In genomic region chr6:134440023-134440422, GRCm38 (mm10) we compare ENCODE assay signal across 9 mouse cellular contexts. TPM values are rescaled to one million over a fixed set of nuclear protein-coding genes. Genes with fewer than 3 reads are reported as not detected.
DNase-seq lines count a peak whose midpoint lies in the region; ATAC-seq and TF ChIP-seq lines count a peak whose summit lies in the region.
"Had no signal": no experiment of that assay in that cellular context is flagged by ENCODE, and none has a peak within 500 bp of the region (broad histone marks: within the 10 kb centered on the region; RNA-seq: fewer than 3 reads in every experiment).

No protein-coding gene starts in this region.

- H3K9ac ChIP-seq in embryonic facial prominence, embryonic 11.5 days (replicated peaks; ENCODE audit: low read length) = peak overlapping the region; percentile 33; the same call in 1 of the 2 replicates
- no peak overlapping the region; the same call in 1 of the 2 replicates for H3K9ac ChIP-seq in heart, postnatal 0 days (replicated peaks; ENCODE audit: low read depth, low read length)
- H3K9ac ChIP-seq in midbrain, embryonic 11.5 days (ENCODE audit: low read length) = peak overlapping the region; percentile 11
- H3K9ac ChIP-seq in liver, embryonic 11.5 days (ENCODE audit: low read depth, low read length) = no peak overlapping the region

- H3K4me1 ChIP-seq in embryonic facial prominence, embryonic 11.5 days (ENCODE audit: control insufficient read depth, insufficient read depth, low read length) = no peaks in the 10 kb centered on the region; the same call in 1 of the 2 replicates
- no peaks in the 10 kb centered on the region for H3K4me1 ChIP-seq in heart, postnatal 0 days (ENCODE audit: control insufficient read depth, insufficient read depth)
- peaks cover 7% of the 10 kb centered on the region; the same call in 1 of the 2 replicates for H3K4me1 ChIP-seq in midbrain, embryonic 11.5 days (ENCODE audit: control insufficient read depth, insufficient read depth, low read length)
- peaks cover 4% of the 10 kb centered on the region for H3K4me1 ChIP-seq in liver, embryonic 11.5 days (replicated peaks; ENCODE audit: control insufficient read depth, insufficient read depth, low read length)

- peak overlapping the region; percentile 89 for H3K27ac ChIP-seq in embryonic facial prominence, embryonic 11.5 days (replicated peaks; ENCODE audit: low read depth, low read length)
- no peak overlapping the region for H3K27ac ChIP-seq in heart, postnatal 0 days (ENCODE audit: low read depth)
- H3K27ac ChIP-seq in midbrain, embryonic 11.5 days (ENCODE audit: low read depth, low read length) = no peak overlapping the region
- H3K27ac ChIP-seq in liver, embryonic 11.5 days (ENCODE audit: low read depth, low read length) = no peak overlapping the region

- no peak overlapping the region; the same call in 1 of the 2 replicates for H3K4me3 ChIP-seq in embryonic facial prominence, embryonic 11.5 days (ENCODE audit: low read depth, low read length)
- H3K4me3 ChIP-seq in heart, postnatal 0 days (ENCODE audit: low read depth, low read length) = peak overlapping the region; percentile 30
- no peak overlapping the region for H3K4me3 ChIP-seq in midbrain, embryonic 11.5 days (ENCODE audit: low read depth, low read length)
- H3K4me3 ChIP-seq in liver, embryonic 11.5 days (ENCODE audit: low read depth, low read length) = no peak overlapping the region

- DNase-seq in cerebellum, postnatal 14 days = no peak
- no peak for DNase-seq in embryonic facial prominence, embryonic 11.5 days (ENCODE audit: low spot score)
- DNase-seq in heart, postnatal 0 days (ENCODE audit: low spot score) = no peak
- DNase-seq in midbrain, embryonic 11.5 days (ENCODE audit: low spot score, missing footprints) = peak; percentile 87
- no peak for DNase-seq in left cerebral cortex, adult 9 months (ENCODE audit: low spot score in 2 of 2)
- DNase-seq in liver, embryonic 11.5 days (ENCODE audit: low spot score) = no peak

- peak; percentile 22; the same call in 1 of the 2 replicates for ATAC-seq in cerebellum, adult (ENCODE audit: insufficient number of reproducible peaks, low FRiP score, low TSS enrichment)
- peak; percentile 46; the same call in 1 of the 2 replicates for ATAC-seq in embryonic facial prominence, embryonic 11.5 days (replicated peaks; ENCODE audit: insufficient number of reproducible peaks, low FRiP score, low TSS enrichment, low read depth)
- ATAC-seq in heart, postnatal 0 days (ENCODE audit: insufficient read depth, low read depth) = no peak; the same call in 1 of the 2 replicates
- ATAC-seq in midbrain, embryonic 11.5 days (ENCODE audit: low FRiP score) = no peak; the same call in 1 of the 2 replicates
- no peak; the same call in 1 of the 2 replicates for ATAC-seq in frontal cortex, adult (ENCODE audit: low TSS enrichment)
- ATAC-seq in liver, embryonic 11.5 days (replicated peaks; ENCODE audit: low FRiP score) = no peak

- no peak for TF ChIP-seq CTCF in heart, postnatal 0 days (IDR thresholded peaks at IDR 0.05; ENCODE audit: low read depth)

- H3K27me3 ChIP-seq in embryonic facial prominence, embryonic 11.5 days (ENCODE audit: control insufficient read depth, insufficient read depth, low read length) = no peaks in the 10 kb centered on the region
- H3K27me3 ChIP-seq in heart, postnatal 0 days (ENCODE audit: control insufficient read depth, insufficient read depth, low read length) = no peaks in the 10 kb centered on the region; the same call in 1 of the 2 replicates
- H3K27me3 ChIP-seq in midbrain, embryonic 11.5 days (ENCODE audit: control insufficient read depth, insufficient read depth, low read length) = no peaks in the 10 kb centered on the region; the same call in 1 of the 2 replicates
- H3K27me3 ChIP-seq in liver, embryonic 11.5 days (replicated peaks; ENCODE audit: control insufficient read depth, insufficient read depth, low read length) = no peaks in the 10 kb centered on the region

- H3K9me3 ChIP-seq in embryonic facial prominence, embryonic 11.5 days (replicated peaks; ENCODE audit: control insufficient read depth, low read length) = no peaks in the 10 kb centered on the region
- H3K9me3 ChIP-seq in heart, postnatal 0 days (replicated peaks; ENCODE audit: control insufficient read depth, low read length) = no peaks in the 10 kb centered on the region
- no peaks in the 10 kb centered on the region for H3K9me3 ChIP-seq in midbrain, embryonic 11.5 days (ENCODE audit: control insufficient read depth, low read length)
- H3K9me3 ChIP-seq in liver, embryonic 11.5 days (ENCODE audit: control insufficient read depth, low read length) = no peaks in the 10 kb centered on the region

- peak overlapping the region; percentile 25 for H3K4me2 ChIP-seq in embryonic facial prominence, embryonic 11.5 days (ENCODE audit: low read depth, low read length)
- H3K4me2 ChIP-seq in heart, postnatal 0 days (ENCODE audit: low read depth, low read length) = peak overlapping the region; percentile 58
- H3K4me2 ChIP-seq in midbrain, embryonic 11.5 days = no peak overlapping the region; the same call in 1 of the 2 replicates
- H3K4me2 ChIP-seq in liver, embryonic 11.5 days = no peak overlapping the region

- WGBS in embryonic facial prominence, embryonic 11.5 days = 7% methylated on average over 10 of the region's 10 CpGs
- WGBS in heart, postnatal 0 days = 28% methylated on average over 10 of the region's 10 CpGs
- 40% methylated on average over 10 of the region's 10 CpGs for WGBS in midbrain, embryonic 11.5 days
- WGBS in liver, embryonic 11.5 days = 58% methylated on average over 10 of the region's 10 CpGs

- no peak for TF ChIP-seq EP300 in heart, postnatal 0 days (IDR thresholded peaks at IDR 0.05; ENCODE audit: low read depth)

- no peaks in the 10 kb centered on the region; the same call in 1 of the 2 replicates for H3K36me3 ChIP-seq in embryonic facial prominence, embryonic 11.5 days (replicated peaks; ENCODE audit: control insufficient read depth, insufficient read depth, low read depth, low read length)
- peaks cover 4% of the 10 kb centered on the region; the same call in 1 of the 2 replicates for H3K36me3 ChIP-seq in heart, postnatal 0 days (replicated peaks; ENCODE audit: control insufficient read depth, insufficient read depth, low read length)
- H3K36me3 ChIP-seq in midbrain, embryonic 11.5 days (ENCODE audit: control insufficient read depth, insufficient read depth, low read length) = peaks cover under 1% of the 10 kb centered on the region; the same call in 1 of the 2 replicates
- peaks cover 3% of the 10 kb centered on the region for H3K36me3 ChIP-seq in liver, embryonic 11.5 days (ENCODE audit: control insufficient read depth, insufficient read depth, low read length)

RNA-seq across cellular contexts. Expression of gene Bcl2l14, which starts 43.9 kb away (rescaled TPM):
- polyA plus RNA-seq in embryonic facial prominence, embryonic 11.5 days (2014; fragmentation: Nextera tagmentation; extraction: Ambion mirVana) = 0.61 and 0.79 TPM in 2 replicates
- 0.69 TPM in 1 of 2 replicates, not detected in the other for total RNA-seq in heart, postnatal 0 days (2014; rRNA removed; ENCODE audit: low replicate concordance)
- polyA plus RNA-seq in heart, postnatal 0 days (2015; fragmentation: Nextera tagmentation; extraction: Ambion mirVana) = 0.22 TPM in 1 of 2 replicates, not detected in the other
- not detected in 2 replicates for polyA plus RNA-seq in midbrain, embryonic 11.5 days (2014; fragmentation: Nextera tagmentation; extraction: Ambion mirVana)
- polyA plus RNA-seq in liver, embryonic 11.5 days (2014; fragmentation: Nextera tagmentation; extraction: Ambion mirVana) = 0.32 and 0.40 TPM in 2 replicates
- total RNA-seq: left cerebral cortex, postnatal 36 days had no signal

Comparison
In these comparisons a context has a peak if more than half of its experiments do, and no peak if none do; other contexts are left out.
1. ATAC-seq: peak in cerebellum, adult (single experiment) and embryonic facial prominence, embryonic 11.5 days (single experiment); none in heart, postnatal 0 days (single experiment), midbrain, embryonic 11.5 days (single experiment), frontal cortex, adult (single experiment) and liver, embryonic 11.5 days (single experiment).
2. H3K4me2 ChIP-seq: peak in embryonic facial prominence, embryonic 11.5 days (single experiment) and heart, postnatal 0 days (single experiment); none in midbrain, embryonic 11.5 days (single experiment) and liver, embryonic 11.5 days (single experiment).
3. H3K9ac ChIP-seq: peak in embryonic facial prominence, embryonic 11.5 days (single experiment) and midbrain, embryonic 11.5 days (single experiment); none in heart, postnatal 0 days (single experiment) and liver, embryonic 11.5 days (single experiment).